Mouse (Mus musculus) thymus, adult 2 months (tissue): ENCODE measurements around the gene Hoxb7. TPM values are rescaled to one million over a fixed set of nuclear protein-coding genes. Genes with fewer than 3 reads are reported as not detected.

Experiments
- DNase-seq: peaks from one replicate; pipeline ENCODE4 v3.0.0; 2021
- H3K27ac ChIP-seq: fragments of 200-500 bp; 2 replicates; pipeline ENCODE4 v1.5.1; 2012; ENCODE audit warnings: low read length, control low read depth; ENCODE audit not compliant: control insufficient read depth, insufficient read depth
- H3K27me3 ChIP-seq: fragments of 200-500 bp; 2 replicates; pipeline ENCODE4 v1.6.1; 2012; ENCODE audit warnings: mild to moderate bottlenecking, low read length, moderate library complexity, mixed read lengths; ENCODE audit not compliant: control insufficient read depth, insufficient read depth
- H3K36me3 ChIP-seq: fragments of 200-500 bp; 2 replicates; pipeline ENCODE4 v1.6.1; 2012; ENCODE audit warnings: mild to moderate bottlenecking, low read length, moderate library complexity; ENCODE audit not compliant: control insufficient read depth, insufficient read depth
- H3K4me1 ChIP-seq: fragments of 200-500 bp; replicated peaks from 2 replicates; pipeline ENCODE4 v1.6.1; 2012; ENCODE audit warnings: low read length; ENCODE audit not compliant: control insufficient read depth, insufficient read depth
- H3K4me3 ChIP-seq: fragments of 200-500 bp; 2 replicates; pipeline ENCODE4 v1.5.1; 2012; ENCODE audit warnings: mild to moderate bottlenecking, low read length, control low read depth, moderate library complexity; ENCODE audit not compliant: control insufficient read depth, insufficient read depth
- CTCF ChIP-seq: fragments of 200-500 bp; IDR thresholded peaks from 2 replicates; pipeline ENCODE4 v1.5.1; 2012; ENCODE audit warnings: mild to moderate bottlenecking, control low read depth, low read length, moderate library complexity, borderline replicate concordance; ENCODE audit not compliant: control insufficient read depth, poor library complexity, insufficient read depth; ENCODE audit errors: extremely low read depth
- POLR2A ChIP-seq: fragments of 200-500 bp; IDR thresholded peaks from 2 replicates; pipeline ENCODE4 v1.6.1; 2012; ENCODE audit warnings: mild to moderate bottlenecking, low read length, control low read depth, moderate library complexity; ENCODE audit not compliant: control insufficient read depth, poor library complexity, insufficient read depth; ENCODE audit errors: extremely low read depth
- WGBS: fragments of 180-500 bp; shearing (Covaris S2); methylation state at CpG from one replicate; pipeline ENCODE4 v1.1.7; 2018; 5-methylcytosine and 5-hydroxymethylcytosine counted together
- polyA plus RNA-seq: library from polyadenylated mRNA; depleted of rRNA; stranded (reverse); fragments of >200 nt; gene quantifications from 2 replicates; pipeline ENCODE4 v1.2.3, GENCODE M21; 2012; rRNA removed

Hoxb7 gene
- polyA plus RNA-seq = 0.09 TPM in 1 of 2 replicates, not detected in the other

DNA sequence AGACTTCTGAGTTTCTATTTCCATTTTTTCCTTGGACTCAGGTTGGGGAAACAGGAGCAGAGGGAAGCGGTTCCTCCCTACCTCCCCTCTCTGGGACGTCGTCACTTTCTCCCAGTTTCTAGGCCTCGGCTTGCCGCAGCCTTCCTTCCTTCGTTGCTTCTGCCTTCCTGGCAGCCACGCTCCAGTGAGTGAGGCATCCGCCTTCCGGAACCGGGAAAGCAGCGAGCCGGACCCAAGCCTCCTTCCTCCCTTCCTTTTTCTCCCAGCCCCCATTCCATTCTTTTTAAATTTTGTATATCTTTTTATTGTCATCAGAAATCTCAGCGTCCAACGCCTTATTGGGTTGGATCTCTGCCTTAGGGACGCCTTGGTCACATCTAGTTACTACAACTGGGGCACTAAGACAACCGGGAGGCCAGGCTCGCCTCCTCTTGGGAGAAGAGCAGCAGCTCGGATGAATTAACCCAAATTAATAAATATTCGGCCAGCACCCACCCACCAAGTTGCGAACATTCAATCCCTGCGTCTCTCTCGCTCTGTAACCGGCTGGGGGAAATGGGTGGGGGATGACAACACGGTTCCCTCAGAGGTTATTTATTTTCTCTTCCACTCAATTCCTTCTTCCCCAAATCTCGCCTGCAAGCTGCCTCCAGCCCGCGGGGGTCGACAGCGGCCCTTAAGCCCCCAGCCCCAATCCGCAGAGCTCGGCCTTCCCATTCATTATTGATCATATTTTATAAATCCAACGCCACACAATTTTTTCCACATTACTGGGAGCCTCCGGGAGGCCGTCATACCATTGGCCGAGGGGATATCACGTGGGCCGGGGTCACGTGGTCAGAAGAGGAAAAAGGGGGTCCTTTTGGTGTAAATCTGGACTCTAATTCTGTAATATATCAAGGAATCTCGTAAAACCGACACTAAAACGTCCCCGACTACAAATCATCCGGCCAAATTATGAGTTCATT lies at the start of gene Hoxb7:
Hoxb7 (plus strand) TSS at position 853 of the 968 bp plus-strand sequence.
- 5% methylated on average over 43 of the region's 43 CpGs for WGBS
- Histone ChIP-seq H3K27me3 (peaks cover 66% of the 10 kb centered on the region), H3K4me3 (no peak within 1 kb of the TSS), H3K27ac (no peak within 1 kb of the TSS), H3K36me3 (no peaks in the 10 kb centered on the region), H3K4me1 (peaks cover 5% of the 10 kb centered on the region)
- DNase-seq = no peak
- TF ChIP-seq POLR2A (no peak), CTCF (no peak)

DNA sequence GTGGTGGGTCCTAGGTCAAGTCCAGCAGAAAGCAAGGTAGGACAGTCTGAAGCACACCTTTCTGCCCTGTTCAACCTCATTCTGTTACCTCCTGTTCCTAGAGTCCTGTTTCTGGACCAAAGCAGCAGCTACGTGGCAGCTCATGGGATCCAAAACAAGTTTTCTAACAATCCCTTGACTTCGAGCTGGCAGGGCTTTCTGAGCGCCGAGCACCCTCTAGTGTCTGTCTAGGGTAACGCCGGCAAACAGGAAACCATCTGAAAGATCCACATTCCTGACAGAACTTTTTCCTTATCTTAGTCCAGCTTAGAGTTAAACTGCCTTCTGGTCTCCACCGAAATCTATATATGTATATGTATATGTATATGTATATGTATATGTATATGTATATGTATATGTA lies 46.2 kb upstream of the Hoxb7 start:
- peak; percentile 26 for DNase-seq
- 3% methylated on average over 7 of the region's 7 CpGs for WGBS
- H3K4me3 ChIP-seq = no peak overlapping the region

DNA sequence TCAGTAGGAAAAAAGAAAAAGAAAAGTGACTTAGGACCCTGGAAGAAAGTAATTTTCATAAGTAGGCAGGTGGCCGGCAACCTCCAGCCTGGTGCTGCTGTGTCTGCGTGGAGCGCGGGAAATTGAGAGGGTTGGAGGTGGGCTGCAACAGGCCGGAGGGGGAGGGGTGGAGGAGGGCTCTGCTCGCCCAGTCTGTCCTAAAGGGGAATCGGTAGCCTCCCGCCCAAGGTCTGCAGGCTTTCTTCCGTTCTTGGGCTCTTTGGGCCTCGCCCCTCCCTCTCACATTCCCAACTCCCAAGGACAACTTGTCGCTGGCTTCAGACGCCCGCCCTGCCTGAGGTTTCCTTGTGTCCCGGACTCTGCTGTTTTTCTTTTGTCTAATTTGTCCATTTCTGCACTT lies 35.5 kb upstream of the Hoxb7 start:
- no peak overlapping the region for H3K4me3 ChIP-seq
- no peaks in the 10 kb centered on the region for H3K4me1 ChIP-seq
- TF ChIP-seq POLR2A (no peak), CTCF (no peak)
- 10% methylated on average over 14 of the region's 14 CpGs for WGBS
- H3K27me3 ChIP-seq = peaks cover 28% of the 10 kb centered on the region
- DNase-seq = no peak
- no peaks in the 10 kb centered on the region for H3K36me3 ChIP-seq
- H3K27ac ChIP-seq = no peak overlapping the region

More for the DNA sequence above, 46.2 kb upstream of the Hoxb7 start:
- H3K27ac ChIP-seq = no peak overlapping the region
- peaks cover 2% of the 10 kb centered on the region; the same call in 1 of the 2 replicates for H3K27me3 ChIP-seq
- H3K4me1 ChIP-seq = no peaks in the 10 kb centered on the region
- no peaks in the 10 kb centered on the region for H3K36me3 ChIP-seq
- no peak for TF ChIP-seq POLR2A
- peak; percentile 27; the same call in 1 of the 2 replicates for TF ChIP-seq CTCF

DNA sequence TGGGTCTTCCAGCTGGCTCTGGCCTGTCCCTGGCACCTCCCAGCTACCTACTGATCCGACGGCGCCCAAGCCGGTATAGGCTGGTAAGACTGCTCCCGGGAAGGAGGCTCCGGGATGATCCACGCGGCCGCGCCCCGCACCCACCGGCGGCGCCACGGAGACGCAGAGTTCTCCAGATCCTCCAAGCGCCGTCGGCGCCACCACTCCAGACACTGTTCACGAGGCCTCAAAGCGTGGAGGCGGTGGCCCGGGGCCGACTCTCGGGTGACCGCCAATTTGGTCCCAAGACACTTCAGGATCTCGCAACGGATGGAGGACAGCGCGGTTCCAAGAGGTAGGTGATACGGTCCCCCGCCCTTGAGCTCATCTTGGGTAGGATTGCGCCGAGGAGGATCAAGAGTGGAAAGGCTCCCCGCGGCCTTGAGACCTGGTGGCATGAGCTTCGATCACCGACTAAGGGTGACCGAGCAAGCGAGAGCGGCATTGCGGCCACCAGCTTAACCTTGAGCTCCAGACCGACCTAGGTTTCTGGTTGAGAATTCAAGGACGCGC lies 34.9 kb upstream of the Hoxb7 start:
- no peak for DNase-seq
- Histone ChIP-seq H3K4me3 (no peak overlapping the region), H3K27ac (no peak overlapping the region), H3K36me3 (no peaks in the 10 kb centered on the region), H3K27me3 (peaks cover 31% of the 10 kb centered on the region), H3K4me1 (no peaks in the 10 kb centered on the region)
- 7% methylated on average over 46 of the region's 46 CpGs for WGBS
- no peak for TF ChIP-seq POLR2A
- TF ChIP-seq CTCF = no peak

DNA sequence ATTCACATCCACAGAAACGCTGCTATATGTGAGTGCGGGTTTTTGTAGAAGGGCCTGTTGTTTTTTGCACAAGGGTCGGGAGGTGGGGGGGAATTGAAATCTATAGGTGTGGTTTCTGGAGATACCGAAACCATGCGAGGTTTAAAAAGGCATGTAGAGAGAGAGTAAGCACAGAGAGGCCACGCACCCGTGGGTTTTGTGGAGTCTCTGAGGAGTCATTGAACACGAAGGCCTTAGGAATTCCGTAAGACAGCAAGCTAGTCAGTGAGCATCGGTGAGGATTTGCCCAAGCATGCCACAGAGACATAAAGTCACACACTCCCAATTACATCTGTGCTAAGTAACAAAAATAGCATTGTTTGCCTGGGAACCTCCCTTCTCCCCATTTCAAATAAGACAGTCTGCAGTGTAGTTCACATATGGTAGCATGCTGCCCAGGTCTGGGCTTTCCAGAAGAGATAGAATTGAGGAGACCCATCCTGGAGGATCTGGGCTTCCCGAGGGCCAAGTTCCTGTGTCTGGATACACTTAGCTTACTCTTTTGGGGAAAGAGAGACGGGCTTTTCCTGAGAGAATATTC lies 33.8 kb upstream of the Hoxb7 start:
- H3K4me3 ChIP-seq = no peak overlapping the region
- no peak overlapping the region for H3K27ac ChIP-seq
- TF ChIP-seq POLR2A = no peak
- no peak for TF ChIP-seq CTCF
- H3K4me1 ChIP-seq = no peaks in the 10 kb centered on the region
- no peaks in the 10 kb centered on the region for H3K36me3 ChIP-seq
- peaks cover 37% of the 10 kb centered on the region for H3K27me3 ChIP-seq
- DNase-seq = no peak
- WGBS = 42% methylated on average over 12 of the region's 12 CpGs

DNA sequence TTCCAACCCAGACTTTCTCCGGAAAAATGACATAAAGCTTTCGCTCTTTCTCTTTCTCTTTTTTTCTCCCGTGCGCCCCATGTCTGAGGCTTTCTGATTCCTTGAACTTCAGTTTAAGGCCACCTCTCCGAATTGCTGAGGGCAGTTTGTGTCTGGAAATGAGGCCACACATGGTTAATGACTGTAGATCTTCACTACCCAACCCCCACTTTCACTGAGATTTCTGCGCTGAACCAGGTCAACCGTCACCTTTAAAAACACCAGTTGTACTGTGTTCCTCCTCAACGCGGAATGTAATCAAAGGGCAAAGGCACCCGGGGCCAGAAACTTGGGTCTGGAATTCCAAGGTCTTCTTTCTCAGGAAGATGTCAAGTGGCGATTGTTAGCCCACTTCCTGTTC lies 32.2 kb upstream of the Hoxb7 start:
- Histone ChIP-seq H3K4me1 (no peaks in the 10 kb centered on the region), H3K27me3 (peaks cover 37% of the 10 kb centered on the region), H3K36me3 (no peaks in the 10 kb centered on the region), H3K4me3 (no peak overlapping the region), H3K27ac (no peak overlapping the region)
- 9% methylated on average over 11 of the region's 11 CpGs for WGBS
- no peak for DNase-seq
- TF ChIP-seq POLR2A (no peak), CTCF (no peak)
